Mouse (Mus musculus) forebrain, embryonic 16.5 days (tissue): ENCODE results near the gene Slc26a6. TPM values are rescaled to one million over a fixed set of nuclear protein-coding genes. Genes with fewer than 3 reads are reported as not detected.
A peak's percentile ranks its signal among the peaks of the same experiment; 100 is the strongest.

Source experiments
- ATAC-seq: fragments of 200-750 bp; cut with Nextera tagmentation; 2 replicates; pipeline ENCODE4 v1.8.0; 2017; ENCODE audit warnings: mild to moderate bottlenecking, moderate library complexity
- H3K27ac ChIP-seq: fragments of 300-500 bp; sonication (generic); 2 replicates; pipeline ENCODE4 v1.5.1; 2014; ENCODE audit warnings: low read length, control low read depth
- H3K27me3 ChIP-seq: fragments of 300-500 bp; sonication (generic); replicated peaks from 2 replicates; pipeline ENCODE4 v1.6.1; 2014; ENCODE audit warnings: low read length; ENCODE audit not compliant: control insufficient read depth, insufficient read depth
- H3K36me3 ChIP-seq: fragments of 300-500 bp; sonication (generic); 2 replicates; pipeline ENCODE4 v1.6.1; 2014; ENCODE audit not compliant: control insufficient read depth, insufficient read depth
- H3K4me1 ChIP-seq: fragments of 300-500 bp; sonication (generic); replicated peaks from 2 replicates; pipeline ENCODE4 v1.6.1; 2014; ENCODE audit warnings: low read length; ENCODE audit not compliant: control insufficient read depth, insufficient read depth
- H3K4me2 ChIP-seq: fragments of 300-500 bp; sonication (generic); 2 replicates; pipeline ENCODE4 v1.6.1; 2014; ENCODE audit warnings: mild to moderate bottlenecking, low read length, control low read depth
- H3K4me3 ChIP-seq: fragments of 300-500 bp; sonication (generic); replicated peaks from 2 replicates; pipeline ENCODE4 v1.5.1; 2014; ENCODE audit warnings: mild to moderate bottlenecking, low read length, control low read depth
- H3K9ac ChIP-seq: fragments of 300-500 bp; sonication (generic); replicated peaks from 2 replicates; pipeline ENCODE4 v1.6.1; 2014; ENCODE audit warnings: low read depth, low read length, control low read depth
- H3K9me3 ChIP-seq: fragments of 300-500 bp; sonication (generic); 2 replicates; pipeline ENCODE4 v1.6.1; 2016; ENCODE audit warnings: low read length; ENCODE audit not compliant: control insufficient read depth
- WGBS: fragments of 180-500 bp; shearing (Covaris S2); extraction: QIAGEN DNeasy Blood & Tissue Kit; methylation state at CpG from one replicate; pipeline ENCODE4 v1.1.7; 2014; 5-methylcytosine and 5-hydroxymethylcytosine counted together
- polyA plus RNA-seq: library from polyadenylated mRNA; unstranded; fragments of >200 nt; fragmentation: Nextera tagmentation; extraction: Ambion mirVana; gene quantifications from 2 replicates; pipeline ENCODE4 v1.2.1, GENCODE M21; 2015

Gene Slc26a6
- 11.5 and 13.8 TPM in 2 replicates for polyA plus RNA-seq

DNA sequence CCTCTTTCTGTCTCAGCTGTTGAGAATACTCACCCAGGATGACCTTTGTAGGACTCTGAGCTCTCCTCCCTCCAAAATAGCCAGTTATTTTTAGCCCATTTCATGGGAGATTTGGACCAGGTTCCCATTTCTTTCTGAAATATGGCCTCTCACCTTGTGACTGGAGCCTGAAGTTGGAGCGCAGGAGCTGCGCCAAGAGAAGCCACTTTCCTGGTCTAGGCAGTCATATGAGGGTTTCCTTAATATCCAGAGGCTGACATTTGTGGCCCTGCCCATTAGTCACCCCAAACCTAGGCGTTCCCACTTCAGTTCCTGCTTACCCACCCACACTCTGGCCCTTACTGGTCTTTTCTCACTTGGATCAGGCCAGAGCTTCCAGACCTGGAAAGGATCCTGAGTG lies at the start of gene Slc26a6:
Gene Slc26a6, plus strand, starts transcription at position 308 of the 400 bp plus-strand sequence.
- Histone ChIP-seq H3K9me3 (no peaks in the 10 kb centered on the region), H3K36me3 (peaks cover 9% of the 10 kb centered on the region; the same call in 1 of the 2 replicates), H3K4me2 (peak within 1 kb of the TSS; percentile 66), H3K27ac (peak within 1 kb of the TSS; percentile 42), H3K9ac (peak within 1 kb of the TSS; percentile 54), H3K4me1 (peaks cover 11% of the 10 kb centered on the region), H3K27me3 (no peaks in the 10 kb centered on the region), H3K4me3 (peak within 1 kb of the TSS; percentile 56)
- 91% methylated on average over 3 of the region's 3 CpGs for WGBS
- no peak for ATAC-seq

DNA sequence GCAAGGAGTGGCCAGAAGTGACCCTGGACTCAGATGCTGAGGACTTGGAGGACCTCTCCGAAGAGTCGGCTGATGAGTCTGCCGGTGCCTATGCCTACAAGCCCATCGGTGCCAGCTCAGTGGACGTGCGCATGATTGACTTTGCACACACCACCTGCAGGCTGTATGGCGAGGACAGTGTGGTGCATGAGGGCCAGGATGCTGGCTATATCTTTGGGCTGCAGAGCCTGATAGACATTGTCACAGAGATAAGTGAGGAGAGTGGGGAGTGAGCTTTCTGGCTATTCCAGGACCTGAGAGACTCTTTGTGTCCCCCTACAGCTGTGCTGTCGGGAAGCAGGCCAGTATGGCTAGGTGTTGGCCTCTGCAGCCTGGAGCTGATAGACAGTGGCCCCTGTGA lies 47.3 kb upstream of the Slc26a6 start:
- H3K4me3 ChIP-seq: no peak overlapping the region
- no peak for ATAC-seq
- H3K9ac ChIP-seq: no peak overlapping the region
- H3K9me3 ChIP-seq: no peaks in the 10 kb centered on the region
- H3K27me3 ChIP-seq: no peaks in the 10 kb centered on the region
- peaks cover 39% of the 10 kb centered on the region for H3K36me3 ChIP-seq
- H3K27ac ChIP-seq: no peak overlapping the region
- WGBS: 89% methylated on average over 8 of the region's 8 CpGs
- peaks cover 17% of the 10 kb centered on the region for H3K4me1 ChIP-seq
- H3K4me2 ChIP-seq: no peak overlapping the region

DNA sequence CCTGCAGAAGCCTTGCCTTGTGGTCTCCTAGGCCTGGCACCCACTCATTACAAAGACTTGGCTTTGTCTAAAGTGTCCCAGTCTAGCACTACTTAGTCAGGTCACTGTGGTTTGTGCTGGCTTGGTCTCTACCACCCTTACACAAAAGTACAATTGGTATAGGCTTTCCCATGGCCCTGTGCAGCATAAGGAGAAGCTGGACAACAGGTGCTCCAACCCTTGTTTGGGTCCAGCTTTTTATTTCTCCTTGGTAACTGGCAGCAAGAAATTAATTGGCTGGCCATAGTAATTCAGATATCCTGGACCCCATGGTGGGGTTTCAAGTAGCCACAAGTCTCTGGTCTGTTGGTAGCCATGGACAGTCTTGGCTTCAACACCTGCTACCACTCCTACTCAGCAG lies 46.7 kb upstream of the Slc26a6 start:
- Histone ChIP-seq H3K36me3 (peaks cover 38% of the 10 kb centered on the region), H3K4me1 (peaks cover 17% of the 10 kb centered on the region), H3K4me2 (no peak overlapping the region), H3K9ac (no peak overlapping the region), H3K27me3 (no peaks in the 10 kb centered on the region), H3K4me3 (no peak overlapping the region), H3K27ac (no peak overlapping the region), H3K9me3 (no peaks in the 10 kb centered on the region)
- ATAC-seq: no peak

DNA sequence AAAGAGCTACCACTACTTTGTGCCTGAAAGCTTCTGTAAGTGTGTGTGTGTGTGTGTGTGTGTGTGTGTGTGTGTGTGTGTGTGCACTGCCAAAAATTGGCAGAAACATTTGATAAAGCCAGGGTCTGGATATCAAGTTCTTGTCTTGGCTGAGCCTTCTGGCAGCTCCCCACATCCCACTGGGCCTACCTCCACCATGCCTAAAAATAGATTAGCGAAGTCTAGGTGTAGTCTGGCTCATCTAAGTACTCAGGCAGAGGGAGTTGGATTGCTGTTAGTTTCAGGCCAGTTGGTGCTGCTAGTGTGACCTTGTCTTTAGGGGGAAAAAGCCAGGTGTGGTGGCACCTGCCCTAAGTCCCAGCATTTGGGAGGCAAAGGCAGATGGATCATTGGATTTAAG lies 46.3 kb upstream of the Slc26a6 start:
- Histone ChIP-seq H3K9me3 (no peaks in the 10 kb centered on the region), H3K27me3 (no peaks in the 10 kb centered on the region), H3K36me3 (peaks cover 37% of the 10 kb centered on the region)

DNA sequence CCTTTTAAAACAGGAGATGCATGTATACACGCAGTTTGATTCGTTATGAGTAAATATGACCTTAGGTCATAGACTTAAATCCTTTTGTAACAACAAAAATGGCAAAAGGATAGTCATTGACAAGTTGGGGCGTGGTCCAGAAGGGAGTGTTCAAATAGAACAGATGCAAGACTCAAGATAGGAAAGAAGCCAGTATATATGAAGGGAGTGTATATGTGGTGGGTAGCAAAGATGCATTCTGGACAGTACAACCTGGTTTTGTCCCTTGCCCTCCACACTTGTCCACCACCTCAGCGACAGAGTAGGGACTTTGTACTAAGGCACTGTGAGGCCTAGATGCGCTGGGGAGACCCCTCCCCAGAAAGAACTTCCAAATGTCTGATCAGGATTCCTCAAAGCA lies 45.4 kb upstream of the Slc26a6 start:
- Histone ChIP-seq H3K27ac (no peak overlapping the region), H3K4me3 (no peak overlapping the region), H3K36me3 (peaks cover 35% of the 10 kb centered on the region), H3K4me2 (no peak overlapping the region), H3K27me3 (no peaks in the 10 kb centered on the region), H3K9me3 (no peaks in the 10 kb centered on the region), H3K9ac (no peak overlapping the region), H3K4me1 (peaks cover 17% of the 10 kb centered on the region)
- ATAC-seq: no peak; the same call in 1 of the 2 replicates
- WGBS: 72% methylated on average over 5 of the region's 5 CpGs

More for the DNA sequence above, 46.3 kb upstream of the Slc26a6 start:
- H3K4me3 ChIP-seq: no peak overlapping the region
- H3K27ac ChIP-seq: no peak overlapping the region
- H3K4me2 ChIP-seq: no peak overlapping the region
- peaks cover 17% of the 10 kb centered on the region for H3K4me1 ChIP-seq
- H3K9ac ChIP-seq: no peak overlapping the region
- no peak for ATAC-seq
- 80% methylated on average over 1 of the region's 1 CpGs for WGBS

DNA sequence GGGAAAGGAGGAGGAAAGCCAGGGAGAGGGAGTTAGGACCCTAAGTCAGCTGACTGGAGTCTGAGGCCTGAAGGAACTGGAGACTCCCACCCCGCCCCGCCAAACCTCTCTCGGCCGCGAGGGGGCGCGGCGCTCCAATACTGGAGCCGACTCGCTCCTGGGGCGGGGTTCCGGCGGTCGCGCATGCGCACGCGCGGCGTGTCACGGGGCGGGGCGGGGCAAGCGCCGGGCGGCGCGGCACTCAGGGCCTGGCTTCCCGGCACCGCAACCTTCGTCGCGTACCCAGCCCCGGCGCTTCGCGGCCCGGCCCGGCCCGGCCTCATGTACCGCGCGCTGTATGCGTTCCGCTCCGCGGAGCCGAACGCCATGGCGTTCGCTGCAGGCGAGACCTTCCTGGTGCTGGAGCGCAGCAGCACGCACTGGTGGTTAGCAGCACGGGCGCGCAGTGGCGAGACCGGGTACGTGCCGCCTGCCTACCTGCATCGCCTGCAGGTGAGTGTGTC lies 44.9 kb upstream of the Slc26a6 start, which contains the start of gene Nckipsd:
Gene Nckipsd, plus strand, starts transcription at position 206 of the 503 bp plus-strand sequence.
- H3K4me3 ChIP-seq: peak within 1 kb of the TSS; percentile 83
- peak within 1 kb of the TSS; percentile 94 for H3K9ac ChIP-seq
- WGBS: under 1% methylated on average over 59 of the region's 62 CpGs
- peaks cover 38% of the 10 kb centered on the region for H3K36me3 ChIP-seq
- H3K4me1 ChIP-seq: peaks cover 17% of the 10 kb centered on the region
- peak; percentile 88 for ATAC-seq
- H3K4me2 ChIP-seq: peak within 1 kb of the TSS; percentile 93
- peak within 1 kb of the TSS; percentile 68; the same call in 1 of the 2 replicates for H3K27ac ChIP-seq
- H3K9me3 ChIP-seq: no peaks in the 10 kb centered on the region
- no peaks in the 10 kb centered on the region for H3K27me3 ChIP-seq

DNA sequence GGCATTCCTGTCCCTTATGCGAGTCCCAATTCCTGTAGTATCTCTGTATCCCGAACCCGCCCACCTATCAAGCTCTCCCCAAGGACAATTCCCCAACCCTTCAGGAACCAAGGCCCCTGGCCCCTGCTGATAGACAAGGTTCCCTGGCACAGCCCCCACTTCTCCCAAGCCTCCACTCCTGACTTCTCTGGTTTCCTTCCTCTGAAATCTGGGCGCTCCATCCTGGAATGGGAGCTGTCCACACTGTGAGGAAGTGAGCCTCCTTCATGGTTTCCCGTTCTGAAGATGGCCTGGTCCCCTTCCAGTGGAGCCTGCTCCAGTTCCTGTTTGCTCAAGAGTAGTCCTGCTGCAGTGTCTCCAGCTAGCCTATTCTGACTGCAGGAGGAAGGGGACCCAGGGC lies 43.9 kb upstream of the Slc26a6 start:
- H3K36me3 ChIP-seq: peaks cover 36% of the 10 kb centered on the region
- H3K4me2 ChIP-seq: peak overlapping the region; percentile 93
- H3K9me3 ChIP-seq: no peaks in the 10 kb centered on the region
- H3K27me3 ChIP-seq: no peaks in the 10 kb centered on the region
- no peak overlapping the region for H3K27ac ChIP-seq
- H3K4me3 ChIP-seq: no peak overlapping the region; the same call in 1 of the 2 replicates
- H3K4me1 ChIP-seq: peaks cover 17% of the 10 kb centered on the region
- H3K9ac ChIP-seq: no peak overlapping the region
- no peak for ATAC-seq
- WGBS: 73% methylated on average over 5 of the region's 5 CpGs

DNA sequence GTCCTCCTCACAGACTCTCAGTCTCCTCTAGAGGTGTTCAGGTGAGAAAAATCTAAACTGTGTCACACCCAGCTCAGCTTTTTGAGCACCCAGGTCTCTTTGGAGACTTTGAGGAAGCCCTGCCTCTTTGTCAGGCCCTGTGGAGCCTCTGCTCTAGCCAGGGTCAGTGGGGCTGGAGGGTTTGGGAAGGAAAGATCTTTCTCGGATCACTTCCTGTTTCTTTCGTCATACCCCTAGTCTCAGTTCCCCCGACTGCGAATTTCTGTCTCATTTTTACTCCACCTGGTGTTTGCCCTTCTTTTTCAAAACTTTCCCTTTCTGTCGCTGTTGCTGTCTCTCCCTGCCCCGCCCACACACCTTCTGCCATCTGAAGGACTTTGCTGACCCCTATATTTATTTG lies 43.4 kb upstream of the Slc26a6 start:
- Histone ChIP-seq H3K9ac (no peak overlapping the region), H3K4me2 (no peak overlapping the region)
- WGBS: 82% methylated on average over 6 of the region's 6 CpGs

DNA sequence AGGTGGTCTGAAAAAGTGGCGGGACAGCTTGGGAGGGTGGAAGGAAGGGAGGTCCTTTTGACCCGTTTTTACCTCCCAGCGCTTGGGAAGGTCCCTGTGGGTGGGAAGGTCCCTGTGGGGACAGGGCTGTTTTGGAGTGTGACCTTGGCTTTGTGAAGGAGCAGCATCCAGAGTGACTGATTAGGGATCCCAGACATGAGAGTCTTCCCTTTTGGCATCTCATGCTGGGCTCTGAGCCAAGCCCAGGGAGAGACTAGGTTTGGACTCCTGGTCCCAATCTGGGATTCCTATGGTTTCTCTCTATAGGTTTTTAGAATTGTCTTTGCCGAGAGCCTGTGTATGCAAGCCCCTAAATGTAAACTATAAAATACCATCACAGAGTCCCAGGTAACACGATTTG lies 42.6 kb upstream of the Slc26a6 start:
- WGBS: 83% methylated on average over 5 of the region's 5 CpGs
- Histone ChIP-seq H3K4me2 (no peak overlapping the region), H3K9ac (no peak overlapping the region), H3K9me3 (no peaks in the 10 kb centered on the region), H3K36me3 (peaks cover 36% of the 10 kb centered on the region), H3K4me1 (peaks cover 17% of the 10 kb centered on the region), H3K27ac (no peak overlapping the region), H3K4me3 (no peak overlapping the region), H3K27me3 (no peaks in the 10 kb centered on the region)
- no peak for ATAC-seq

More for the DNA sequence above, 43.4 kb upstream of the Slc26a6 start:
- peaks cover 17% of the 10 kb centered on the region for H3K4me1 ChIP-seq
- H3K27ac ChIP-seq: no peak overlapping the region
- peaks cover 36% of the 10 kb centered on the region for H3K36me3 ChIP-seq
- no peak for ATAC-seq
- H3K4me3 ChIP-seq: no peak overlapping the region
- H3K9me3 ChIP-seq: no peaks in the 10 kb centered on the region
- H3K27me3 ChIP-seq: no peaks in the 10 kb centered on the region

DNA sequence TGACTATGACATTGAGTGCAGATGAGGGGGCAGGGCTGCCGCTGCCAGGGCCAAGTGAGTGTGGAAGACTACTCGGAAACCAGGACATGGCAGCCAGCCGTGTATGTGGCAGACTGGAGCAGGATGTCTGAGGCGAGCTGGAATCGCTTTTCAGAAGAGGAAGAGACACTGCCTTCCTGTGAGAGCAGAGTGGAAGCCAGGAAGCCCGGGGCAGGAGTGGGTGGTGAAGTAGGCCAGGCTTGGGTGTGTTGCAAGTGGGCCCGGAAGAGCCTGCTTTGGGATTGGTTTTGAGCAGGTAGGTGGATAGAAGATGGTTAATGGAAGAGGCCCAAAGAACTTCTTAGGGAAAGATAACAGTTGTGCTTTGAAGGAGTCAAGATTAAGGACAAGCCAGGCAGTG lies 37.5 kb upstream of the Slc26a6 start:
- no peak overlapping the region for H3K4me3 ChIP-seq
- H3K27me3 ChIP-seq: no peaks in the 10 kb centered on the region
- peaks cover 28% of the 10 kb centered on the region for H3K36me3 ChIP-seq
- no peak overlapping the region for H3K4me2 ChIP-seq
- H3K9ac ChIP-seq: no peak overlapping the region
- H3K9me3 ChIP-seq: no peaks in the 10 kb centered on the region
- no peak overlapping the region for H3K27ac ChIP-seq
- no peak for ATAC-seq
- 94% methylated on average over 7 of the region's 7 CpGs for WGBS
- no peaks in the 10 kb centered on the region for H3K4me1 ChIP-seq
